Mouse (Mus musculus) right cerebral cortex, postnatal 10 days (tissue): ENCODE measurements around the gene Sp3.
A peak's percentile ranks its signal among the peaks of the same experiment; 100 is the strongest.
"Not testable (repeated sequence)": the region's sequence is repeated elsewhere in the genome, so short reads cannot be mapped to it uniquely, and the experiment has no call there.

Experiments
- DNase-seq, 2 experiments: peaks; one replicate each; pipeline ENCODE4 v3.0.0; 2021; ENCODE audit warnings: low spot score in 2 of 2

Gene Sp3

GRCm38 (mm10) chr2:72916170-72916569 is 64.1 kb downstream of the Sp3 start:
- no peak for DNase-seq

- DNase-seq, result no peak
Observed at GRCm38 (mm10) chr2:72915245-72915930, 64.9 kb downstream of the Sp3 start.

- DNase-seq, result peak; percentile 32 to 36
Observed at GRCm38 (mm10) chr2:72913458-72913760, 66.8 kb downstream of the Sp3 start.

GRCm38 (mm10) chr2:72912708-72913457 is 67.4 kb downstream of the Sp3 start:
- no peak for DNase-seq

- no peak for DNase-seq
Observed at GRCm38 (mm10) chr2:72911527-72911926, 68.7 kb downstream of the Sp3 start.

GRCm38 (mm10) chr2:72909046-72909445 is 71.2 kb downstream of the Sp3 start:
- no peak for DNase-seq

GRCm38 (mm10) chr2:72908191-72908910 is 71.9 kb downstream of the Sp3 start:
- DNase-seq, result no peak

- no peak for DNase-seq
Observed at GRCm38 (mm10) chr2:72906745-72907144, 73.5 kb downstream of the Sp3 start.

- DNase-seq, result not testable (repeated sequence)
Observed at GRCm38 (mm10) chr2:72902816-72903680, 77.2 kb downstream of the Sp3 start.

GRCm38 (mm10) chr2:72898782-72899305 is 81.4 kb downstream of the Sp3 start:
- DNase-seq, result no peak

GRCm38 (mm10) chr2:72898094-72898781 is 82.0 kb downstream of the Sp3 start:
- DNase-seq, result no peak

- DNase-seq, result no peak
Observed at GRCm38 (mm10) chr2:72889806-72890205, 90.4 kb downstream of the Sp3 start.
